Mouse (Mus musculus): ENCODE data around the gene Prpf8.

The Prpf8 gene

GRCm38 (mm10) chr11:75459751-75460102 is 26.9 kb upstream of the Prpf8 start:
- DNase-seq (ENCODE audit: low spot score): no peak

DNA sequence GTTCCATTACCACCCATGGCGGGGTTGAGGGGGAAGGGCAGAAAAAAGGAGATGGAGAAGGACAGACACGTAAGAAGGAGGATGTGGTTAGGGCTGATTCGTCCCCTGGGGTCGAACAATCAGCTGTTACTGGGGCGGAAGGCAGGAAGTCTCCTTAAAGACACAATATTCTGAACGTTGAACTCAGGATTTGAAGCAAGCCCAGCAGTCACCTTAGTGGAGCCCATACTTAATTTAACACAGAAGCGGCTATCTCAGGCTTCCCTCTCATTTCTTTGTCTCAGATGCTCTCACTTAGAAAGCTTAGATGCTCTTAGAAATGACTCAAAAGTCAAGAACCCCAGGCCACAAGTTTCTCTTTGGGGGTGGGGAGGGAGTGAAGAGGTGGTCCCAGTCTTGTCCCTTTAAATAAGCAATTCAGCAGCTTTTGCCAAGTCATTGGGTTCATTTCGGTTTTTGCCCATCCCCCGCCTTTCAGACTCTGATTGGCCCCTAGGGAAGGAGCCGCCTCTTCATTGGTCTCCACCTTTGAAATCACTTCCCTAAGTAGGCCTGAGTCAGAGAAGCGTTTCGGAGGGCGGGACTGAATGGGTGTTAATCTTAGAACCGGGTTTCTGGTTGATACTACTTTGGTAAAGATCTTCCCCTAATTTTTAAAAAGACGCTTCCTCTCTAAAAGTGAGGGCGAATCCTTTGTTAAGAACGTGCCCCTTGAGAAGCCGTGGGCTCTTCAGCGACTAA is 26.3 kb upstream of the Prpf8 start:
- DNase-seq (ENCODE audit: low spot score): peak; percentile 94

- peak; percentile 99 for DNase-seq (ENCODE audit: low spot score)
Measured at GRCm38 (mm10) chr11:75460844-75461742, 25.5 kb upstream of the Prpf8 start, which contains the start of gene Tlcd2. Tlcd2 (plus strand) TSS chr11:75461715.

GRCm38 (mm10) chr11:75461743-75462252 is 24.8 kb upstream of the Prpf8 start:
- no peak for DNase-seq (ENCODE audit: low spot score)

DNA sequence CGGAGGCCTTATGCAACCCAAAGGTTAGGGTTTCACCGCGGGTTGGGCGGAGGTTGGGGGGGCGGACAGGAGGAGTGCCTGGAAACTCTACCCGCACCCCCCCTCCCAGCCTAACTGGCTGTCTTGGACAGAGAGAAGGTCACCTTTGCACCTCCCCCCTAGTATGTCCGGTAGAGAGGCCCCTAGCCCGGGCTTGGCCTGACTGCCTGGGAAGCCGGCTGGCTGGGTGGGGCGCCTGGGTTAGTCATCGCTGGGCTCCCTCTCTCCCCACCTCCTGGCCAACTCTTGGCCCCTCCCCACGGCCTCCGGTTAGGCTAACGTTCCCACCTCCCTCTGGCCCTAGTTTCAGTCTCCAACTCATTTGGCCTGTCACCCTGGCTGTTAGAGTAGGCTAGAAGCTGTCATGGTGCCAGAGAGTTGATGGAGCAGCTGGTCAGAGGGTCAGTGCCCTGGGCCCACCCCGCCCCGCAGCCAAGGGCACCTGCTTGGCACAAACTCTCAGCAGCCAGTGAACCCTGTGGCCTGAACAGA is 24.3 kb upstream of the Prpf8 start:
- peak; percentile 91 for DNase-seq (ENCODE audit: low spot score)

DNA sequence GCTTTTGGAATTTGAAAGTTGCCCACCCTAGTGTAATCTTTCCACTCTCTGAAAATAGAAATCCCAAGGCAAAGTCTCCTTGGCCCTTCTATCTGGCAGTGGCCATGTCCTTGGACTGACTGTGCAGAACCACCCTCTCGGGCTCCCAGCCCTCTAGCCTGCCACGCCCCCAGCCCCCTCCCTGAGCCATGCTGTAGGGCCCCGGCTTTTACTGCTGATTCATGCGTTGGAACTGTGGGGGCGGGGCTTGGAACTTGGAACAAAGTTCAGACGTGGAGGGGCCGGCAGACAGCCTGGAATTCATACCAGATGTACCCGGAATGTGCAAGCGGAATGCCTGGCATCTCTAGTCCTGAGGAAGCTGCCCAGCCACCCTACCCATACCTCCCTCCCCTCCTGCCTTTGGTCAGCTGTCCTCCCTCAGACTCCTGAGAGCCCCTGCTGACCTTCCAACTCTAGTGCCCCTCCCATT is 23.7 kb upstream of the Prpf8 start:
- DNase-seq (ENCODE audit: low spot score): peak; percentile 96

- DNase-seq (ENCODE audit: low spot score): no peak
Measured at GRCm38 (mm10) chr11:75463624-75464023, 23.0 kb upstream of the Prpf8 start.

DNA sequence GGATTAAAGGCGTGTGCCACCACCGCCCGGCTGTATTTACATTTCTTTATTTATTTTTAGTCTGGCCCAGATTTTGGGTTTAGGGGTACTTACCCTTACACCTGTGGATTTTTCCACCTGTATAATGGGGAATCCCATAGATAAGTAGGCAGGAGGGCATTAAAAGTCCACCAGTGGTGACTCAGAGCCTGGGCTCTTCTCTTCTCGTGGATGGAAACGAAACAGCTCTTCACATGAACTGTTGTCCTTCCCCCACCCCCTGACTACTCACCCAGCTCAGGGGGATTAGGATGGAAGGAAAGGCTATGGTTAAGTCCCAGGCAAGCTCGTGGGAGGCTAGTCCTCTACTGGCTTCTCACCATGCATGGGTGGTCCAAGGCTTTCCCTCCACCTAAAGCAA is 22.2 kb upstream of the Prpf8 start:
- DNase-seq (ENCODE audit: low spot score): no peak

DNA sequence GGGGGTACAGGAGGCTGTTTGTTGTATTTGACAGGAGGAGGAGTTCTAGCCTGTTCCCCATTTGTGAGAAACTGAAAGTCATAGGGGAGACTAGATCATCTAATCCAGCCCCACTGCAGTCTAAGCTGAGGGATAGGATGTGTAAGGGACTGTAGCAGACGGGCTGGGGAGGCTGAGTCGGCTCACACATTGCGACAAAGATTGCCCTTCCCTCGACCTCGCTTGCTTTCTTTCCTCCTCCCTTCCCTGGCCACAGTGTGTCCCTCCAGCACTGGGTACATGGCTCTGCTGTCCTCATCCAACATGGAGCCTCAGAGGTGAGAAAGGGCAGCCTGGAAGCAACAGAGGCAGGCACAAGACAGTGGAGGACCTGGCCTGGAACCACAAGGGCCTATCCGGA is 21.6 kb upstream of the Prpf8 start:
- no peak for DNase-seq (ENCODE audit: low spot score)

DNA sequence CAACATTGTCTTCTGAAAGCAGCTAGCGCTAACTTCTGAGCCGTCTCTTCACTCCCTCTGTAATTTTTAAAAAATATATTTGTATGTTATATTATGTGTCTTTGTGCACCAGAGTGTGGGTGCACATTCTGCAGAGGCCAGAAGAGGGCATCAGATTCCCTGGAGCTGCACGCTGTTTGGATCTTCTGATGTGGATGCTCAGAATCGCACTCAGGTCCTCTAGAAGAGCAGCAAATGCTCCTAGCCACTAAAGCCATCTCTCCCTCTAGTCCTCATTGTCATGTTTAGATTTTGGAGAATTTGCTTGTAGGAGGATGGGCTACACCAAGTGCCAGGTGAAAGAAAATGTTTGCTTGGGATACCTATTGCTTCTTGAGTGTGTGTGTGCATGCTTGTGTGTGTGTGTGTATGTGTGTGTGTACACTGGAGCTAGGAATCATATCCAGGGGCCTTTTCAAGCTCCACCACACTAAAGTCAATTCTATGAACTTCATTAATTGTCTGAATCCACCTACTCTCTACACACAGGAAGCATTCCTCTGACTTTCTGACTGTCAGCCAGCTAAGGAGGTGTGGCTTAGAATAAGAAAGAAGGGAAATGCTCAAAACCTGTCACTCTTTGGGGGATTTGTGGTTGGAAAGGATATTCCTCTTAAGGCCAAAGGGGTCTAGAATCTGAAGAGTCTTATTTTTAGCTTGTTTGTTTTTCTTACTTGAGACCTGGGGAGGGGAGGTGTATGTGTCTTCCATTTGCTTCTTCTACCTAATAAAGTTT is 19.7 kb upstream of the Prpf8 start:
- DNase-seq (ENCODE audit: low spot score): no peak

- peak; percentile 67 for DNase-seq (ENCODE audit: low spot score)
Measured at GRCm38 (mm10) chr11:75467512-75468215, 19.0 kb upstream of the Prpf8 start.

GRCm38 (mm10) chr11:75468410-75468809 is 18.2 kb upstream of the Prpf8 start:
- DNase-seq (ENCODE audit: low spot score): no peak

- no peak for DNase-seq (ENCODE audit: low spot score)
Measured at GRCm38 (mm10) chr11:75469261-75469660, 17.4 kb upstream of the Prpf8 start.

GRCm38 (mm10) chr11:75470675-75471074 is 15.9 kb upstream of the Prpf8 start:
- no peak for DNase-seq (ENCODE audit: low spot score)

DNA sequence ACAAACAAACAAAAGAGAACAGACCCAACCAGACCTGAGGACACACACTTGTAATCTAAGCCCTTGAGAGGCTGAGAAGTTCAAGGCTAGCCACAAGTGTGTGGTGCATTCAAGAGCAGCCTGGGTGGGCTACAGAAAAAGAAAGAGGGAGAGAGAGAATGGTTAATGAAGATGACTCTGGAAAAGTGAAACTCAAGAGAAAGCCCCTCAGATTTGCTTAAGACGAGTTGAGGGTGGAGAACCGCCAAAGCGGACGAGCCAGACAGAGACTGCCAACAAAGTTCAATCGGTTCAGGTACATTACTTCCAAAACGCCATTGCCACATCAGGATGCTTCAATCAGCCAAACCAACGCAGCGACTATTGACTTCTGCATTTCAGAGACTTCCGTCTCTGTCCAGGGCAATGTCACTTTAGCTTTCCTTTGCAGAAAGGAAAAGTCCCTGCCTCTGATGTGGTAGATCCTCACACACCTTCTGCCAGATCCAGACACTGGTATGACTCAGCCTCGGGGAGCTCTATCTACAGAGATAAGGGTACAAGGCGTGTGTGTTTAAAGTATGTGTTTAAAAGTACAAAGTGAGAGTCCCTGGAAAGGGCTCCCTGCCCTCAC is 14.0 kb upstream of the Prpf8 start:
- no peak for DNase-seq (ENCODE audit: low spot score)

DNA sequence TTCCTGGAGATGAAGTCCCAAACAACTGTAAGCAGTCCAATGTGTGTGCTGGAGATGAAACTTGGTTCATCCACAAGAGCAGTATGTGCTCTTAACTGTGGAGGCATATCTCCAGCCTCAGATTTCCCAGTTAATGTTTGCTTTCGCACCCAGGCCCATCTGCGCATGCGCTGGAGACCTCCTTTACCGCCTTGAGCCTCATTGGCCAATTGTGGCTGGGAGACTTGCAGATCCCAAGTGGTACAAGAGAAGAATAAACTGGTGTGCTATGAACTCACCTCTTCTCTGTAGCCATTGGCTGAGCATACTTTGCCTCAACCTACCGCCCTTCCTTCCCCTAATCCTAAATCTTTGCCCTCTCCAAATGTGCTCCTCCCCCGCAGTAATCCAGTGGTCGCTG is 13.2 kb upstream of the Prpf8 start:
- DNase-seq (ENCODE audit: low spot score): no peak

GRCm38 (mm10) chr11:75486192-75486591 is 424 bp upstream of the Prpf8 start:
- DNase-seq (ENCODE audit: low spot score): no peak

GRCm38 (mm10) chr11:75487496-75487895 is 880 bp downstream of the Prpf8 start:
- DNase-seq (ENCODE audit: low spot score): no peak

DNA sequence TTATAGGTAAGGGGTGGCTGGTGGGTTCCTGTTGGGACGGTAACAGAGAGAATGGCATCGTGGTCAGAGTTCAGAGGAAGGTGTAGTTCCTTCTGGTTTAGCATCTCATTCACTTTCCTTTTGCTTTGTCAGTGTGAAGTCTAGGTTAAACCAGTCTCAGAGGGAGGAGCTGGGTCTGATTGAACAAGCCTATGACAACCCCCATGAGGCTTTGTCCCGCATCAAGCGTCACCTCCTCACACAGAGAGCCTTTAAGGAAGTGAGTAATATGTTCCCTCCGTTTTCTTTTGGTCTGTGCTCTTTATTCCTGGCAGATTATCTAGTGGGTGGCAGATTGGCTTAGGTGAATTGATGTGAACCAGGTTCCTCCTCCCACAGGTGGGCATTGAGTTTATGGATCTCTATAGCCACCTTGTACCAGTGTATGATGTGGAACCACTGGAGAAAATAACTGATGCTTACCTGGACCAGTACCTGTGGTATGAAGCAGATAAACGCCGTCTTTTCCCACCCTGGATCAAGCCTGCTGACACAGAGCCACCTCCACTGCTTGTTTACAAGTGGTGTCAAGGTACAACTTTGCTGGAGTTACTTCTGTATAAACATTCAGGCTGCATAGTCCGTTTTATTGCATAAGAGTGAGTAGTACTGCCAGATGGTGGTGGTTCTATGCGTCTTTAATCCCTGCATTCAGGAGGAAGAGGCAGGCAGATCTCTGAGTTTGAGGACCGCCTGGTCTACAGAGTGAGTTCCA is 7.9 kb downstream of the Prpf8 start:
- DNase-seq (ENCODE audit: low spot score): no peak

DNA sequence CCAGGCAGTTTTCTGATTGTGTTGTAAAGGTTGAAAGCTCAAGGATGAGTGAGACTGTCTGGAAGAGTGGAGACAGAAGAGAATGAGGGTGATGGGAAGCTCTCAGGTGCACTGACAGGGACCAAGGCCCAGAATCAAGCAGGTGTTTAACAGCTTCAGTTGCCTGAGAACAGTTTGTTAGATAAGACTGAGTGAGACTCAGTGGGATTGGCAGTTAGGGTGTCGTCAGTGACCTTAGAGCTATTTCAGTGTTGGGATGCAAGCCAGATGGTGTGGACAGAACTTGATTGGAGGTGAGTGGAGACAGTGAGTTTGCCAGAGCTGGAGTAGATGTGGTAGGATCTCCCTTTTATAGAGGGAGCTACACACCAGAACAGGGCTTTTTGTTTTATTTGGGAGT is 11.5 kb downstream of the Prpf8 start:
- no peak for DNase-seq (ENCODE audit: low spot score)
